Mouse (Mus musculus) neural tube, embryonic 11.5 days (tissue): ENCODE measurements around the gene Hsd17b3. TPM values are rescaled to one million over a fixed set of nuclear protein-coding genes. Genes with fewer than 3 reads are reported as not detected.

Experiments
- ATAC-seq: fragments of 200-750 bp; cut with Nextera tagmentation; 2 replicates; pipeline ENCODE4 v1.8.0; 2017; ENCODE audit warnings: moderate number of reproducible peaks, mild to moderate bottlenecking, moderate TSS enrichment, moderate library complexity; ENCODE audit not compliant: insufficient read depth, low FRiP score, low TSS enrichment
- DNase-seq: peaks from one replicate; pipeline ENCODE4 v3.0.0-alpha.2; 2015; ENCODE audit warnings: low spot score
- H3K27ac ChIP-seq: fragments of 300-500 bp; sonication (generic); 2 replicates; pipeline ENCODE4 v1.5.1; 2014; ENCODE audit warnings: low read depth, mild to moderate bottlenecking, low read length
- H3K27me3 ChIP-seq: fragments of 300-500 bp; sonication (generic); 2 replicates; pipeline ENCODE4 v1.6.1; 2014; ENCODE audit warnings: mild to moderate bottlenecking, low read length, mixed read lengths; ENCODE audit not compliant: control insufficient read depth, insufficient read depth
- H3K36me3 ChIP-seq: fragments of 300-500 bp; sonication (generic); 2 replicates; pipeline ENCODE4 v1.6.1; 2014; ENCODE audit warnings: mild to moderate bottlenecking, low read length, moderate library complexity, mixed read lengths; ENCODE audit not compliant: control insufficient read depth, insufficient read depth
- H3K4me1 ChIP-seq: fragments of 300-500 bp; sonication (generic); 2 replicates; pipeline ENCODE4 v1.6.1; 2014; ENCODE audit warnings: low read length, mixed read lengths; ENCODE audit not compliant: control insufficient read depth, insufficient read depth
- H3K4me2 ChIP-seq: fragments of 300-500 bp; sonication (generic); 2 replicates; pipeline ENCODE4 v1.6.1; 2014; ENCODE audit warnings: low read depth, mild to moderate bottlenecking, moderate library complexity
- H3K4me3 ChIP-seq: fragments of 300-500 bp; sonication (generic); 2 replicates; pipeline ENCODE4 v1.5.1; 2014; ENCODE audit warnings: low read depth, low read length
- H3K9ac ChIP-seq: fragments of 300-500 bp; sonication (generic); 2 replicates; pipeline ENCODE4 v1.6.1; 2014; ENCODE audit warnings: mild to moderate bottlenecking, low read length
- H3K9me3 ChIP-seq: fragments of 300-500 bp; sonication (generic); 2 replicates; pipeline ENCODE4 v1.6.1; 2016; ENCODE audit warnings: low read length; ENCODE audit not compliant: control insufficient read depth
- WGBS: fragments of 180-500 bp; shearing (Covaris S2); extraction: QIAGEN DNeasy Blood & Tissue Kit; methylation state at CpG from one replicate; pipeline ENCODE4 v1.1.7; 2014; 5-methylcytosine and 5-hydroxymethylcytosine counted together
- polyA plus RNA-seq: library from polyadenylated mRNA; unstranded; fragments of >200 nt; fragmentation: Nextera tagmentation; extraction: Ambion mirVana; gene quantifications from 2 replicates; pipeline ENCODE4 v1.2.1, GENCODE M21; 2014

The Hsd17b3 gene
- polyA plus RNA-seq, 1 experiment from 2014 or later = not detected

DNA sequence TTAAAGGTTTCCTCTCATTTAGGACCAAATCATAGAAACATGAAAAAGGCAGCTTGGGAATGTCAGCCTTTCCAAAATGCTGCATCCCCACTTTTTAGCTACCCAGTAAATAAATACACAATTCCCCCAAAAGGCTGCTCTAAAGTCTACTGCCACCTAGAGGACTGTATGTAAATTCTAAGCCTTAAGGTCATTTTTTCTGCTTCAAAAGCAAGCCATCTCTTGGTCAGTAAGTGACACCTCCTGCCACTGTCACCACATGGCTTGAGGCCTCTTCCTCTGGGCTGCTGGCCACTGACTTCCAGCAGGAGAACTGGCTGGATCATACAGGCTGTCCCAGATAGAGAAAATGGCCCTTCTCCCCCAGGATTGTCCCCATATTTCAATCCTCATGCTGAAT lies 50.9 kb downstream of the Hsd17b3 start:
- no peak overlapping the region for H3K27ac ChIP-seq
- H3K9ac ChIP-seq = no peak overlapping the region
- DNase-seq (no peak), ATAC-seq (no peak)
- no peaks in the 10 kb centered on the region for H3K27me3 ChIP-seq
- H3K4me1 ChIP-seq = no peaks in the 10 kb centered on the region
- H3K36me3 ChIP-seq = no peaks in the 10 kb centered on the region
- no peak overlapping the region for H3K4me3 ChIP-seq
- H3K4me2 ChIP-seq = no peak overlapping the region
- H3K9me3 ChIP-seq = no peaks in the 10 kb centered on the region

- H3K27me3 ChIP-seq = no peaks in the 10 kb centered on the region
- peak; percentile 81 for DNase-seq
- peak; percentile 76; the same call in 1 of the 2 replicates for ATAC-seq
- H3K4me1 ChIP-seq = no peaks in the 10 kb centered on the region
- no peak overlapping the region for H3K27ac ChIP-seq
- H3K4me2 ChIP-seq = no peak overlapping the region
- no peaks in the 10 kb centered on the region for H3K9me3 ChIP-seq
- no peak overlapping the region for H3K4me3 ChIP-seq
- no peaks in the 10 kb centered on the region for H3K36me3 ChIP-seq
- 20% methylated on average over 13 of the region's 13 CpGs for WGBS
- no peak overlapping the region for H3K9ac ChIP-seq
Observed at GRCm38 (mm10) chr13:64036079-64037011, 52.7 kb downstream of the Hsd17b3 start.

DNA sequence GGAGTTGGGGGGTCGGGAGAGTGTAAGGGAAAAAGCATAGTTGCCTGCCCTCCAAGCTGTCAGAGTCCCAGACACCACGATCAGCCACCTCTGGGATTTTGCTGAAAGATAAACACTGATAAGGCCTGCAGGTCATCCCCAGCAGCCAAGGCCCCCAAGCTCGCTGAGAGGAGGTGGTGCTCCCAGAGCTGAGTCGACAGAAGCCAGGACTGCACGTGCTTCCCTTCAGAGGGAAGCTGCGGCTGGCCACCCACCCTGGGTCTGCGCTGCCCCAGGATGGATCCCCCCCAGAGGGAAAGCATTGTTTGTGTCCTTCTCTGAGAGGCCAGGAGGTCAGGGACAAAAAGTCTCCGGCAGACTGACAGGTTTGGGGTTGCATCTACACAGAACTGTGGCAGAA lies 54.0 kb downstream of the Hsd17b3 start:
- Histone ChIP-seq H3K9me3 (no peaks in the 10 kb centered on the region), H3K36me3 (no peaks in the 10 kb centered on the region), H3K4me2 (no peak overlapping the region), H3K27ac (no peak overlapping the region), H3K4me3 (no peak overlapping the region), H3K27me3 (no peaks in the 10 kb centered on the region), H3K9ac (no peak overlapping the region), H3K4me1 (no peaks in the 10 kb centered on the region)
- DNase-seq = no peak
- WGBS = 20% methylated on average over 8 of the region's 8 CpGs
- ATAC-seq = no peak

DNA sequence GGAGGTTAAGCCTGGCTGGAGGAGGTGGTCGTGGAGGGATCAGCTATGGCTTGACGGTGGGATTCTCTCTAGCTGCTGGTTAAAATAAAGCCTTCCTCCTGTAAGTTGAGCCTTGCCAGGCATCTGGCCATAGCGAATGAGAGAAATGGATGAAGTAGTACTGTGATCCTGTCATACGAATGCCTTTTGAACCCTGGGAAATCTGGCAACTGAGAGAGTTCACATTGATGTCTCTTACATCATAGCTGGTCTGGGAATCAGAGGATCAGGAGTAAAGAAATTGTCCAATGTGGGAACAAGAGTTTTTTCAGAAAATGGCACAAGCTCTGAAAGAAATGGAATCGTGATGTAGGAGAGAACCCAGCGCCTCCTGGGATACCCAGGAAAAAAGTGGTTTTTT lies 55.1 kb downstream of the Hsd17b3 start:
- H3K4me3 ChIP-seq = no peak overlapping the region
- H3K36me3 ChIP-seq = no peaks in the 10 kb centered on the region
- 94% methylated on average over 6 of the region's 6 CpGs for WGBS
- H3K27me3 ChIP-seq = no peaks in the 10 kb centered on the region
- no peak overlapping the region for H3K27ac ChIP-seq
- H3K9me3 ChIP-seq = no peaks in the 10 kb centered on the region
- no peaks in the 10 kb centered on the region for H3K4me1 ChIP-seq
- ATAC-seq (no peak), DNase-seq (no peak)
- no peak overlapping the region for H3K4me2 ChIP-seq
- H3K9ac ChIP-seq = no peak overlapping the region

GRCm38 (mm10) chr13:64033181-64033580 lies 55.8 kb downstream of the Hsd17b3 start:
- no peak overlapping the region for H3K27ac ChIP-seq
- ATAC-seq (no peak), DNase-seq (no peak)
- H3K36me3 ChIP-seq = no peaks in the 10 kb centered on the region
- H3K4me3 ChIP-seq = no peak overlapping the region
- no peaks in the 10 kb centered on the region for H3K9me3 ChIP-seq
- H3K4me1 ChIP-seq = no peaks in the 10 kb centered on the region
- no peaks in the 10 kb centered on the region for H3K27me3 ChIP-seq
- H3K9ac ChIP-seq = no peak overlapping the region
- WGBS = 87% methylated on average over 4 of the region's 4 CpGs
- H3K4me2 ChIP-seq = no peak overlapping the region

- H3K9me3 ChIP-seq = no peaks in the 10 kb centered on the region
- no peaks in the 10 kb centered on the region for H3K4me1 ChIP-seq
- no peak for DNase-seq
- no peaks in the 10 kb centered on the region for H3K36me3 ChIP-seq
- H3K4me2 ChIP-seq = no peak overlapping the region
- no peaks in the 10 kb centered on the region for H3K27me3 ChIP-seq
- H3K4me3 ChIP-seq = no peak overlapping the region
- 71% methylated on average over 4 of the region's 4 CpGs for WGBS
- H3K27ac ChIP-seq = no peak overlapping the region
- H3K9ac ChIP-seq = no peak overlapping the region
- no peak for ATAC-seq
Observed at GRCm38 (mm10) chr13:64031254-64031653, 57.8 kb downstream of the Hsd17b3 start.

DNA sequence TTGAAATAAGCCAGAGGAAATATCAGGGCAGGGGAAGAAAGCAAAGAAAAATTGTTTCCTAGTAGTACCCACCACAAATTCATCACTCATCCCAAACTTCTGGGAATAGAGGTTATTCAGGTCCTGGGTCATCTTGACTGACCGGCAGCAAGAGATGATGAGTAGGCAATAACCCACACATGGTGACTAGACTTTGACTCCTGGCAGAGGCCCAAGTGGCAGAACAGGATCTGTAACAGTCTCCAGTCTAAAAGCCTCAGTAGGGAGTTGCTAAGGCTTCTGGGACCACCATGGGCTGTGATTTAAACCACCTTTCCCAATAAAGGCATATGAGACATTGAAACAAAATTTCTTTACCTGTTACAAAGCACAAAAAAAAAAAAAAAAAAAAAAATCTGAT lies 58.2 kb downstream of the Hsd17b3 start:
- Histone ChIP-seq H3K27ac (no peak overlapping the region), H3K27me3 (no peaks in the 10 kb centered on the region), H3K36me3 (no peaks in the 10 kb centered on the region), H3K4me1 (no peaks in the 10 kb centered on the region), H3K4me3 (no peak overlapping the region), H3K9me3 (no peaks in the 10 kb centered on the region), H3K9ac (no peak overlapping the region), H3K4me2 (no peak overlapping the region)
- 52% methylated on average over 1 of the region's 1 CpGs for WGBS
- no peak for DNase-seq
- no peak for ATAC-seq

DNA sequence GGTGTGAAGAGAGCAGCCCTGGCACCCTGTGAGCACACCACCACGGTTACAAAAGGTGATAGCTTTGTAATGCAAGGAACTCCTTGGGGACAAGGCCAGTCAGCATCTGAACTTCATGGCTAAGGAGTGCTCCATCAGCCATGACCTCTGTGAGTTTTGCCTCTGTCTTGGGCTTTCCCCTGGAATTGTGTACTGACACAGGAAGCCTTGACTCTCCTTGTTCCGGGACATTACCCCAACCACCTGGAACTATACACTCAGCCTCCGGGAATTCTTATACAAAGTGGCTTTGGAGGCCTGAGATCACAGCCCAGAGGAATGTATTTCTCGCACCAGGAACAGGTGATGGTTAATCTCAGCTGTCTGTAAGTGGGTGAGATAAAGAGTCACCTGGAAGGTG lies 64.2 kb downstream of the Hsd17b3 start:
- ATAC-seq = no peak
- Histone ChIP-seq H3K4me2 (no peak overlapping the region), H3K9me3 (no peaks in the 10 kb centered on the region), H3K36me3 (no peaks in the 10 kb centered on the region), H3K4me3 (no peak overlapping the region), H3K27ac (no peak overlapping the region), H3K9ac (no peak overlapping the region), H3K4me1 (peaks cover 18% of the 10 kb centered on the region), H3K27me3 (no peaks in the 10 kb centered on the region)
- no peak for DNase-seq
- WGBS = 83% methylated on average over 4 of the region's 4 CpGs

- peaks cover 18% of the 10 kb centered on the region for H3K4me1 ChIP-seq
- no peak overlapping the region for H3K4me2 ChIP-seq
- H3K9me3 ChIP-seq = no peaks in the 10 kb centered on the region
- DNase-seq (no peak), ATAC-seq (no peak)
- H3K27ac ChIP-seq = no peak overlapping the region
- H3K27me3 ChIP-seq = no peaks in the 10 kb centered on the region
- H3K9ac ChIP-seq = no peak overlapping the region
- WGBS = 70% methylated on average over 15 of the region's 15 CpGs
- H3K36me3 ChIP-seq = no peaks in the 10 kb centered on the region
- H3K4me3 ChIP-seq = no peak overlapping the region
Observed at GRCm38 (mm10) chr13:64022786-64023468, 66.1 kb downstream of the Hsd17b3 start.
